Mouse (Mus musculus) CH12.LX (cell line): ENCODE data around the gene Abat. TPM values are rescaled to one million over a fixed set of nuclear protein-coding genes. Genes with fewer than 3 reads are reported as not detected.

ENCODE experiments used
- DNase-seq: peaks from one replicate; pipeline ENCODE4 v3.0.0-alpha.2; 2013; ENCODE audit errors: extremely low read depth
- H3K27ac ChIP-seq: 2 replicates; pipeline ENCODE4 v1.5.1; 2012; ENCODE audit warnings: low read depth, mild to moderate bottlenecking, control low read depth, moderate library complexity; ENCODE audit not compliant: insufficient read depth
- H3K27me3 ChIP-seq: replicated peaks from 2 replicates; pipeline ENCODE3; 2012; ENCODE audit warnings: inconsistent platforms
- H3K36me3 ChIP-seq, 2 experiments: replicated peaks in 1 of 2; 2 replicates each; pipeline versions ENCODE3 to v1.6.1; 2012; ENCODE audit warnings: inconsistent platforms in 1 of 2, low read length in 1 of 2, mild to moderate bottlenecking in 1 of 2, mixed read lengths in 1 of 2, moderate library complexity in 1 of 2; ENCODE audit not compliant: control insufficient read depth in 1 of 2, insufficient read depth in 1 of 2
- H3K4me1 ChIP-seq, 2 experiments: 2 replicates each; pipeline ENCODE4 v1.6.1; 2012; ENCODE audit warnings: inconsistent platforms in 1 of 2, moderate library complexity in 1 of 2; ENCODE audit not compliant: insufficient read depth in 2 of 2, control insufficient read depth in 1 of 2
- H3K4me2 ChIP-seq: 2 replicates; pipeline ENCODE4 v1.6.1; 2012; ENCODE audit warnings: low read depth, mild to moderate bottlenecking, control low read depth; ENCODE audit not compliant: poor library complexity, insufficient read depth, severe bottlenecking
- H3K4me3 ChIP-seq, 3 experiments: fragments of 150-350 bp in 1 of 3; sonication (generic) in 1 of 3; replicated peaks in 1 of 3; 2 replicates each; pipeline versions ENCODE3 to v1.5.1; 2011 to 2012; ENCODE audit warnings: low read depth in 2 of 3, low read length in 2 of 3, mild to moderate bottlenecking in 2 of 3, moderate library complexity in 2 of 3, control low read depth in 1 of 3, improper control_type of control experiment in 1 of 3, inconsistent platforms in 1 of 3, mixed read lengths in 1 of 3; ENCODE audit not compliant: poor library complexity in 1 of 3
- H3K79me2 ChIP-seq: replicated peaks from 2 replicates; pipeline ENCODE4 v1.6.1; 2012; ENCODE audit warnings: mild to moderate bottlenecking, moderate library complexity; ENCODE audit not compliant: control insufficient read depth, poor library complexity, insufficient read depth, severe bottlenecking; ENCODE audit errors: extremely low read depth
- H3K9ac ChIP-seq: 2 replicates; pipeline ENCODE4 v1.6.1; 2012; ENCODE audit warnings: low read depth, mild to moderate bottlenecking, control low read depth, moderate library complexity; ENCODE audit not compliant: insufficient read depth
- H3K9me3 ChIP-seq: replicated peaks from 2 replicates; pipeline ENCODE3; 2012; ENCODE audit warnings: low read length, inconsistent platforms, mixed read lengths
- BHLHE40 ChIP-seq: IDR thresholded peaks from 2 replicates; pipeline ENCODE4 v1.6.1; 2011; ENCODE audit warnings: mild to moderate bottlenecking, low read depth, low read length, improper control_type of control experiment
- CHD2 ChIP-seq: IDR thresholded peaks from 2 replicates; pipeline ENCODE4 v1.6.1; 2011; ENCODE audit warnings: low read length, improper control_type of control experiment
- CTCF ChIP-seq, 2 experiments: IDR thresholded peaks in 1 of 2; conservative IDR thresholded peaks in 1 of 2; 2 replicates each; pipeline ENCODE4 v1.5.1; 2011 to 2012; ENCODE audit warnings: low read depth in 2 of 2, low read length in 2 of 2, improper control_type of control experiment in 1 of 2, inconsistent platforms in 1 of 2, mild to moderate bottlenecking in 1 of 2, moderate library complexity in 1 of 2
- E2F4 ChIP-seq: IDR thresholded peaks from 2 replicates; pipeline ENCODE4 v1.6.1; 2011; ENCODE audit warnings: low read depth, low read length, improper control_type of control experiment; ENCODE audit not compliant: insufficient replicate concordance
- JUN ChIP-seq: IDR thresholded peaks from 2 replicates; pipeline ENCODE4 v1.6.1; 2011; ENCODE audit warnings: low read depth, mild to moderate bottlenecking, low read length, improper control_type of control experiment, moderate library complexity; ENCODE audit not compliant: insufficient read depth
- JUND ChIP-seq: conservative IDR thresholded peaks from 2 replicates; pipeline ENCODE4 v1.6.1; 2011; ENCODE audit warnings: low read depth, low read length, improper control_type of control experiment
- MAFK ChIP-seq: IDR thresholded peaks from 2 replicates; pipeline ENCODE4 v1.6.1; 2011; ENCODE audit warnings: low read length, improper control_type of control experiment; ENCODE audit not compliant: insufficient replicate concordance
- MAZ ChIP-seq: IDR thresholded peaks from 2 replicates; pipeline ENCODE4 v1.6.1; 2012; ENCODE audit warnings: low read depth, mild to moderate bottlenecking, inconsistent platforms, low read length, improper control_type of control experiment, moderate library complexity
- MEF2A ChIP-seq: IDR thresholded peaks from 2 replicates; pipeline ENCODE4 v1.6.1; 2014; ENCODE audit warnings: low read depth, mild to moderate bottlenecking, inconsistent platforms, low read length, improper control_type of control experiment, borderline replicate concordance
- MXI1 ChIP-seq: IDR thresholded peaks from 2 replicates; pipeline ENCODE4 v1.6.1; 2011; ENCODE audit warnings: mild to moderate bottlenecking, low read depth, low read length, improper control_type of control experiment
- NELFE ChIP-seq: IDR thresholded peaks from 2 replicates; pipeline ENCODE4 v1.6.1; 2011; ENCODE audit warnings: low read depth, low read length, improper control_type of control experiment
- NRF1 ChIP-seq: IDR thresholded peaks from 2 replicates; pipeline ENCODE4 v1.6.1; 2014; ENCODE audit warnings: low read depth, mild to moderate bottlenecking, inconsistent platforms, low read length, improper control_type of control experiment, moderate library complexity
- PAX5 ChIP-seq: IDR thresholded peaks from 2 replicates; pipeline ENCODE4 v1.6.1; 2012; ENCODE audit warnings: low read length, inconsistent platforms, mixed read lengths
- POLR2A ChIP-seq: IDR thresholded peaks from 2 replicates; pipeline ENCODE4 v1.6.1; 2011; ENCODE audit warnings: low read depth, mild to moderate bottlenecking, improper control_type of control experiment, low read length
- POLR2AphosphoS2 ChIP-seq: IDR thresholded peaks from 2 replicates; pipeline ENCODE4 v1.6.1; 2011; ENCODE audit warnings: low read depth, low read length, improper control_type of control experiment
- TBP ChIP-seq: conservative IDR thresholded peaks from 2 replicates; pipeline ENCODE4 v1.6.1; 2011; ENCODE audit warnings: low read depth, low read length, improper control_type of control experiment
- TCF12 ChIP-seq: IDR thresholded peaks from 2 replicates; pipeline ENCODE4 v1.6.1; 2014; ENCODE audit warnings: low read depth, mild to moderate bottlenecking, inconsistent platforms, low read length, improper control_type of control experiment
- USF2 ChIP-seq: conservative IDR thresholded peaks from 2 replicates; pipeline ENCODE4 v1.6.1; 2011; ENCODE audit warnings: low read depth, low read length, improper control_type of control experiment
- ZC3H11A ChIP-seq: IDR thresholded peaks from 2 replicates; pipeline ENCODE4 v1.6.1; 2012; ENCODE audit warnings: low read depth, mild to moderate bottlenecking, inconsistent platforms, low read length, improper control_type of control experiment
- ZNF384 ChIP-seq: IDR thresholded peaks from 2 replicates; pipeline ENCODE4 v1.6.1; 2012; ENCODE audit warnings: low read depth, low read length, improper control_type of control experiment, inconsistent platforms
- dilution Hi-C: fragments of 300-500 bp; cut with MboI; formaldehyde crosslinking; loops from 2 replicates; pipeline ENCODE4 v1.14.3; 2020; ENCODE audit warnings: low sequenced_read_pairs; ENCODE audit not compliant: extremely low pct_unique_long_range_greater_than_20kb, extremely low pct_ligation_motif_present
- in situ Hi-C: fragments of 300-500 bp; cut with MboI; formaldehyde crosslinking; loops from 3 replicates; pipeline ENCODE4 v1.14.3; 2019; ENCODE audit warnings: low sequenced_read_pairs, low pct_ligation_motif_present, low pct_unique_long_range_greater_than_20kb, mixed read lengths
- polyA plus RNA-seq: library from polyadenylated mRNA; unstranded; fragments of >175 nt; gene quantifications from 2 replicates; pipeline ENCODE4 v1.2.1, GENCODE M21; 2012; ENCODE audit warnings: low read depth; ENCODE audit not compliant: insufficient read length
- total RNA-seq, 2 experiments: library from RNA; depleted of rRNA; stranded (reverse); fragments of 300-350 nt in 1 of 2; fragments of >200 nt in 1 of 2; gene quantifications; 2 replicates each; pipeline ENCODE4 v1.2.3; 2012 to 2014

The Abat gene
- total RNA-seq (2012; rRNA removed): 0.04 and 0.17 TPM in 2 replicates
- not detected in 2 replicates for total RNA-seq (2014; rRNA removed)
- not detected in 2 replicates for polyA plus RNA-seq

DNA sequence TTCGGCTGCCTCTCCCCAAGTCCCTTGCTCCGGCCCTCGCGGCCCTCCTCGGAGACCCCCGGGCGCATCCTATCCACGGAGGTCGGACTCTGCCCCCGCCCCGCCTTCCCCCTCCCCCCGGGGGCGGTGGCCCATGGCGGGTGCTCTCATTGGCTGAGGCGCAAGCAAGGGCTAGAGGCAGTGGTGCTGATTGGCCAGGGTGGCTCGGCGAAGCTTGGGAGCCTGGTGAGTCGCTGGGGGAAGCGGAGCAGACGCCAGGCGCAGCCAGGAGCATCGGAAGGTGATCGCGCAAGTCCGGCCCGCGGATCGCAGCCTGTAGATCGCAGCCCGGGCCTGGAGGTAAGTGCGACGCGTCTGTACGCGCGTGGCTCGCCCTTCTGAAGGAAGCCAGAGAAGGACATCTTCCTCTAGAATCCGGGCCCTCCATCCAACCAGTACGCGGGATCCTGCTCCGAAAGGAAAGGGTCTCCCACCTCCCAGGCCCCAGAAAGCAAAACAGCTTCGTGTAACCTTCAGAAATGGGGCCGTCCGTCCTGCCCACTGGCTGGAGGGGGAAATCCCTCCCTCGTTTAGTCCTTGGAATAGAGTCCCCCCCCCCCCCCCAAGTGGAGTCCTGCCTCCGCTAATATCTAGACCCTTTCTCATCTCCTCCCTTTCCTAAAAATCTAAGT is at the start of gene Abat:
TSS of gene Abat (plus strand) at position 194 of the 671 bp plus-strand sequence.
- peak within 1 kb of the TSS in 1 of 3 experiments; percentile 29 for H3K4me3 ChIP-seq
- H3K4me1 ChIP-seq: no peaks in the 10 kb centered on the region
- peak within 1 kb of the TSS; percentile 9 for H3K4me2 ChIP-seq
- no peak within 1 kb of the TSS for H3K9ac ChIP-seq
- TF ChIP-seq USF2 (no peak), MAZ (peak; percentile 73), CHD2 (peak; percentile 34; the same call in 1 of the 2 replicates), NRF1 (peak; percentile 31; the same call in 1 of the 2 replicates)
- dilution Hi-C loops: no loop called here
- no peaks in the 10 kb centered on the region for H3K36me3 ChIP-seq
- in situ Hi-C loops: no loop called here
- H3K79me2 ChIP-seq: no peaks in the 10 kb centered on the region
- H3K27me3 ChIP-seq: peaks cover 89% of the 10 kb centered on the region
- DNase-seq: peak; percentile 15
- no peak within 1 kb of the TSS for H3K27ac ChIP-seq
- H3K9me3 ChIP-seq: no peaks in the 10 kb centered on the region

DNA sequence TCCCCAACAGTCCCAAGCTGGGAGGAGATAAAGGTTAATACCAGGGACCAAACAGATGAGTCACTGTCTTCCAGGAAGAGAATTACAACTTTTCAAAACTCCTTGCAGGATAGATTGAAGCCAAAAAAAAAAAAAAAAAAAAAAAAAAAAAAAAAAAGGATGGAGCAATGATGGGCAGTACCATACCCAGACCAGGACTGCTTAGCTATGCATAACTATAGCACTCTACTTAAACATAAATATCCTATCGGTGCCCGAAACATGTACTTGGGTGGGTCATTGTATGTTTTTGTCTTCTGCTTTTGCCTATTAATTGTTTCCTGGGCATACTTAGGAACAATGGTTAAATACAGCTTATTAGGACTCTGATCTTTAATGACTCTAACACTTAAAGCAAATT is 43.1 kb upstream of the Abat start:
- in situ Hi-C loops (no loop called here), dilution Hi-C loops (no loop called here)
- no peak overlapping the region for H3K27ac ChIP-seq
- no peak overlapping the region for H3K4me3 ChIP-seq
- H3K4me2 ChIP-seq: peak overlapping the region; percentile 45; the same call in 1 of the 2 replicates
- peaks cover 26% of the 10 kb centered on the region for H3K27me3 ChIP-seq
- TF ChIP-seq POLR2AphosphoS2 (no peak), ZNF384 (peak; percentile 79)
- peak; percentile 3 for DNase-seq
- no peaks in the 10 kb centered on the region for H3K9me3 ChIP-seq
- peaks cover 2 to 18% of the 10 kb centered on the region in 2 experiments for H3K36me3 ChIP-seq
- peaks cover 4 to 16% of the 10 kb centered on the region in 2 experiments; a peak in 3 of 4 replicates for H3K4me1 ChIP-seq
- no peak overlapping the region for H3K9ac ChIP-seq
- H3K79me2 ChIP-seq: 0 out of 2 replicates have a peak, but pooled peaks cover 8% of the 10 kb centered on the region

DNA sequence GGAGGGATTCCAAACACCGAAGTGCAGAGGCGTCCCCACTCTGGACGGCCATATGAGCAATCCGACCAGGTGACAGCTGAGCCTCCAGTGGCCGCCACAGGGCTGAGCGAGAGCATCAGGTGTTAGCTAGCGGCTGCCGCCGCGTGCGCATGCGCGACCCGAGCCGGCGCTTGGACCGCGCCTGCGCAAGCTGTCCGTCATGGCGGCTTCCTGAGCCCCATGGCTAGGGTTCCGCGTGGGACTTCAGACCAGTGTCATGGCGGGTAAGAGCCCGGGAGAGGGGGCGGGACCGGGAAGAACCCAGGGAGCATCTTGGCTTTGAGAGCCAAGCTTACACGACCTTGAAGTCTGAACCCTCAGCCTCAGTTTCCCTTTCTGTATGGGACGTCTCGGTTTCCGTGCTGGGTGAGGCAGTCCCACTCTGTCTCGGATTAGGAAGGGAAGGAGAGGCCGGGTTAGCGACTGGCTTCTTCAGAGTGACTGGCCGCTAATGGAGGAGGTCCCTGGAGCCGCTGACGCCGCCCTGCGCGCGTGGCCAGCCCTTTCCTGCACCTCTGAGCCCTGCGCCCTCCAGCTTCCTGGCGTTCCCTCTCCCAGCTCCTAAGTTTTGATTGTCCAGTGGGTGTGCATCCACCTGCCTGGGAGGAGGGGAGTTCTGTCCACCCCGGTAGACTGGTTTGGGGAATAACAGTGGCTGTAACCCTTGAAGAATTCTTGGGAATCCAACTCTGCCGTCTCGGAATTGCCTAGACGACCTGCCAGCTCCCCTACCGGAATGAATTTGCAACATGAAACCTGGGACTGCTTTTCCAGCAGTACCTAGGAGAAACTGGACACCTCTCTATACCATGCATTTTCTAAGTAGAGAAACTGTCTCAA is 42.4 kb upstream of the Abat start, which contains the start of gene Mettl22:
TSS of gene Mettl22 (plus strand) at position 186 of the 879 bp plus-strand sequence.
- no peaks in the 10 kb centered on the region for H3K9me3 ChIP-seq
- H3K79me2 ChIP-seq: 0 out of 2 replicates have a peak, but pooled peaks cover 8% of the 10 kb centered on the region
- H3K4me3 ChIP-seq: peak within 1 kb of the TSS; percentile 64 to 95 (median 88)
- H3K4me2 ChIP-seq: peak within 1 kb of the TSS; percentile 88
- peak within 1 kb of the TSS; percentile 18; the same call in 1 of the 2 replicates for H3K27ac ChIP-seq
- H3K4me1 ChIP-seq: peaks cover 4 to 16% of the 10 kb centered on the region in 2 experiments; a peak in 3 of 4 replicates
- H3K36me3 ChIP-seq: peaks cover 5 to 23% of the 10 kb centered on the region in 2 experiments
- DNase-seq: peak; percentile 95
- peaks cover 26% of the 10 kb centered on the region for H3K27me3 ChIP-seq
- H3K9ac ChIP-seq: peak within 1 kb of the TSS; percentile 91
- dilution Hi-C loops: no loop called here
- in situ Hi-C loops: no loop called here
- TF ChIP-seq CTCF (conservative IDR thresholded peaks at IDR 0.05 in 1 of 2, IDR thresholded peaks at IDR 0.05 in 1 of 2; ENCODE audit: low read depth in 2 of 2, low read length in 2 of 2) (peak in 1 of 2 experiments; percentile 42; a peak in 2 of 4 replicates), MEF2A (0 out of 2 replicates have a peak, but pooled peaks have one; percentile 47), NRF1 (peak; percentile 99), JUN (no peak), NELFE (peak; percentile 99), POLR2AphosphoS2 (peak; percentile 72; the same call in 1 of the 2 replicates), POLR2A (peak; percentile 98), USF2 (0 out of 2 replicates have a peak, but pooled peaks have one; percentile 20), MAFK (no peak), ZNF384 (no peak), TBP (peak; percentile 73), BHLHE40 (peak; percentile 56), PAX5 (no peak), MAZ (0 out of 2 replicates have a peak, but pooled peaks have one; percentile 47), ZC3H11A (no peak), JUND (no peak), MXI1 (peak; percentile 93), E2F4 (peak; percentile 63; the same call in 1 of the 2 replicates), CHD2 (no peak), TCF12 (peak; percentile 95)
